In genomic region chr3:89319591-89320350, GRCm38 (mm10) we compare ENCODE assay signal across 9 mouse cellular contexts. TPM values are rescaled to one million over a fixed set of nuclear protein-coding genes. Genes with fewer than 3 reads are reported as not detected.
DNase-seq lines count a peak whose midpoint lies in the region; ATAC-seq and TF ChIP-seq lines count a peak whose summit lies in the region.
"Had no signal": no experiment of that assay in that cellular context is flagged by ENCODE, and none has a peak within 500 bp of the region (broad histone marks: within the 10 kb centered on the region; RNA-seq: fewer than 3 reads in every experiment).

No protein-coding gene starts in this region.

- H3K27ac ChIP-seq in heart, embryonic 11.5 days (ENCODE audit: low read depth, low read length), result no peak overlapping the region
- H3K27ac ChIP-seq in liver, embryonic 14.5 days, result no peak overlapping the region
- no peak overlapping the region for H3K27ac ChIP-seq in stomach, embryonic 14.5 days (ENCODE audit: low read length)
- no peak overlapping the region for H3K27ac ChIP-seq in cerebellum, adult 2 months (ENCODE audit: insufficient read depth, low read length)

- DNase-seq in heart, postnatal 36 days, result no peak
- peak; percentile 39 for DNase-seq in R1 (ENCODE audit: low read depth, low spot score)
- DNase-seq in liver, embryonic 14.5 days (ENCODE audit: low read depth in 3 of 3, low spot score in 3 of 3), result no peak
- no peak for DNase-seq in cerebellum, adult 2 months

- no peaks in the 10 kb centered on the region for H3K36me3 ChIP-seq in heart, embryonic 11.5 days (ENCODE audit: control insufficient read depth, insufficient read depth, low read length)
- H3K36me3 ChIP-seq in liver, embryonic 14.5 days (replicated peaks; ENCODE audit: control insufficient read depth, insufficient read depth, low read depth), result no peaks in the 10 kb centered on the region
- no peaks in the 10 kb centered on the region for H3K36me3 ChIP-seq in stomach, embryonic 14.5 days (ENCODE audit: control insufficient read depth, insufficient read depth, low read length)

- no peaks in the 10 kb centered on the region for H3K9me3 ChIP-seq in heart, embryonic 11.5 days (replicated peaks; ENCODE audit: control insufficient read depth, low read length)
- H3K9me3 ChIP-seq in liver, embryonic 14.5 days (ENCODE audit: control insufficient read depth, low read length), result no peaks in the 10 kb centered on the region
- no peaks in the 10 kb centered on the region for H3K9me3 ChIP-seq in stomach, embryonic 14.5 days (ENCODE audit: control insufficient read depth, low read depth, low read length)

- H3K4me1 ChIP-seq in heart, embryonic 11.5 days (ENCODE audit: control insufficient read depth, insufficient read depth, low read length), result peaks cover 53% of the 10 kb centered on the region
- H3K4me1 ChIP-seq in liver, embryonic 14.5 days (replicated peaks; ENCODE audit: control insufficient read depth in 2 of 2, insufficient read depth in 2 of 2, low read length in 1 of 2), result no peaks in the 10 kb centered on the region; a peak in 1 of 4 replicates
- H3K4me1 ChIP-seq in stomach, embryonic 14.5 days (ENCODE audit: control insufficient read depth, insufficient read depth, low read length), result peaks cover 56% of the 10 kb centered on the region
- peaks cover 13% of the 10 kb centered on the region for H3K4me1 ChIP-seq in cerebellum, adult 2 months (ENCODE audit: control insufficient read depth, insufficient read depth, low read length)

- WGBS in heart, embryonic 11.5 days (ENCODE audit: insufficient replicate concordance), result 4% methylated on average over 57 of the region's 58 CpGs
- 3% methylated on average over 58 of the region's 58 CpGs for WGBS in liver, embryonic 14.5 days (ENCODE audit: insufficient replicate concordance)
- WGBS in stomach, embryonic 14.5 days, result 1% methylated on average over 58 of the region's 58 CpGs
- 4% methylated on average over 58 of the region's 58 CpGs for WGBS in cerebellum, adult 2 months

- no peak for ATAC-seq in heart, embryonic 11.5 days (replicated peaks; ENCODE audit: insufficient number of reproducible peaks, low FRiP score, low TSS enrichment)
- 0 out of 2 replicates have a peak, but pooled peaks have one; percentile 13 for ATAC-seq in granulocyte monocyte progenitor cell, adult 5-6 weeks (replicated peaks; ENCODE audit: poor library complexity, severe bottlenecking)
- ATAC-seq in liver, embryonic 14.5 days (ENCODE audit: insufficient read depth), result no peak
- ATAC-seq in stomach, embryonic 14.5 days (ENCODE audit: insufficient number of reproducible peaks, insufficient read depth, low FRiP score, low read depth), result no peak
- no peak for ATAC-seq in megakaryocyte progenitor cell, adult 5-6 weeks (replicated peaks; ENCODE audit: poor library complexity)

- intact Hi-C loops in heart, postnatal 36 days (cut with DNase I), result no loop called here

- peak overlapping the region; percentile 92 for H3K4me2 ChIP-seq in heart, embryonic 11.5 days
- peak overlapping the region; percentile 32 for H3K4me2 ChIP-seq in liver, embryonic 14.5 days (ENCODE audit: low read depth)
- peak overlapping the region; percentile 89 for H3K4me2 ChIP-seq in stomach, embryonic 14.5 days (replicated peaks; ENCODE audit: low read depth, low read length)

- H3K4me3 ChIP-seq in heart, embryonic 11.5 days (ENCODE audit: low read depth, low read length), result peak overlapping the region; percentile 66
- H3K4me3 ChIP-seq in liver, embryonic 14.5 days (ENCODE audit: insufficient read depth in 1 of 2, low read depth in 2 of 2, low read length in 2 of 2), result peak overlapping the region in 1 of 2 experiments; percentile 22; a peak in 1 of 4 replicates
- peak overlapping the region; percentile 52 for H3K4me3 ChIP-seq in stomach, embryonic 14.5 days (ENCODE audit: low read depth, low read length)
- no peak overlapping the region for H3K4me3 ChIP-seq in cerebellum, adult 2 months (replicated peaks; ENCODE audit: insufficient read depth, low read depth, low read length)
- H3K4me3 ChIP-seq: erythroblast, embryonic 14.5 days had no signal

- H3K9ac ChIP-seq in heart, embryonic 11.5 days (ENCODE audit: low read depth, low read length), result peak overlapping the region; percentile 58; the same call in 1 of the 2 replicates
- H3K9ac ChIP-seq in liver, embryonic 14.5 days (replicated peaks), result no peak overlapping the region
- H3K9ac ChIP-seq in stomach, embryonic 14.5 days (replicated peaks; ENCODE audit: low read depth, low read length), result peak overlapping the region; percentile 38; the same call in 1 of the 2 replicates

- peaks cover 72% of the 10 kb centered on the region for H3K27me3 ChIP-seq in heart, embryonic 11.5 days (ENCODE audit: control insufficient read depth, insufficient read depth, low read length)
- H3K27me3 ChIP-seq in liver, embryonic 14.5 days (ENCODE audit: control insufficient read depth, insufficient read depth, low read length), result peaks cover 87% of the 10 kb centered on the region
- H3K27me3 ChIP-seq in stomach, embryonic 14.5 days (ENCODE audit: control insufficient read depth, insufficient read depth, low read length), result peaks cover 15% of the 10 kb centered on the region; the same call in 1 of the 2 replicates
- H3K27me3 ChIP-seq in cerebellum, adult 2 months (ENCODE audit: control insufficient read depth, insufficient read depth, low read length), result peaks cover 6% of the 10 kb centered on the region; the same call in 1 of the 2 replicates

- no peak for TF ChIP-seq EP300 in liver, embryonic 14.5 days (IDR thresholded peaks at IDR 0.05; ENCODE audit: low read depth)

- TF ChIP-seq POLR2A in cerebellum, adult 2 months (IDR thresholded peaks at IDR 0.05; ENCODE audit: borderline replicate concordance, insufficient read depth, low read length), result no peak

- TF ChIP-seq CTCF in liver, embryonic 14.5 days (IDR thresholded peaks at IDR 0.05; ENCODE audit: low read depth), result no peak
- no peak for TF ChIP-seq CTCF in cerebellum, adult 2 months (IDR thresholded peaks at IDR 0.05; ENCODE audit: borderline replicate concordance, insufficient read depth, low read depth, low read length)

RNA-seq across cellular contexts. Expression of gene Efna3, which starts 3.0 kb away (rescaled TPM):
- 1.9 TPM in 2 replicates for polyA plus RNA-seq in heart, embryonic 11.5 days (2014; fragmentation: Nextera tagmentation; extraction: Ambion mirVana)
- not detected for total RNA-seq in heart, postnatal 36 days (2021)
- total RNA-seq in granulocyte monocyte progenitor cell, adult 5-6 weeks (2014; fragmentation: Nextera tagmentation), result not detected in 2 replicates
- total RNA-seq in granulocyte monocyte progenitor cell, adult 5-6 weeks (2017), result not detected in 2 replicates
- polyA plus RNA-seq in liver, embryonic 14.5 days (2012; rRNA removed), result 0.06 and 0.13 TPM in 2 replicates
- 0.05 and 0.08 TPM in 2 replicates for polyA plus RNA-seq in liver, embryonic 14.5 days (2014; fragmentation: Nextera tagmentation; extraction: Ambion mirVana)
- polyA plus RNA-seq in stomach, embryonic 14.5 days (2014; fragmentation: Nextera tagmentation; extraction: Ambion mirVana), result 10.9 and 11.6 TPM in 2 replicates
- 31.9 and 37.0 TPM in 2 replicates for polyA plus RNA-seq in cerebellum, adult 2 months (2012; rRNA removed)
- not detected in 2 replicates for total RNA-seq in megakaryocyte progenitor cell, adult 5-6 weeks (2015)
- not detected in 2 replicates for total RNA-seq in megakaryocyte progenitor cell, adult 5-6 weeks (2017)
- polyA plus RNA-seq: erythroblast, embryonic 14.5 days had no signal

RNA-seq across cellular contexts. Expression of gene Efna4, which starts 18.1 kb away (rescaled TPM):
- polyA plus RNA-seq in heart, embryonic 11.5 days (2014; fragmentation: Nextera tagmentation; extraction: Ambion mirVana), result 9.3 and 10.2 TPM in 2 replicates
- under 1 TPM; 0.19 to 0.22 TPM for total RNA-seq in heart, postnatal 36 days (2021)
- total RNA-seq in granulocyte monocyte progenitor cell, adult 5-6 weeks (2014; fragmentation: Nextera tagmentation), result 0.66 and 2.1 TPM in 2 replicates
- total RNA-seq in granulocyte monocyte progenitor cell, adult 5-6 weeks (2017), result not detected in 2 replicates
- 0.81 and 0.92 TPM in 2 replicates for polyA plus RNA-seq in liver, embryonic 14.5 days (2012; rRNA removed)
- 0.62 and 0.78 TPM in 2 replicates for polyA plus RNA-seq in liver, embryonic 14.5 days (2014; fragmentation: Nextera tagmentation; extraction: Ambion mirVana)
- 24.0 and 25.3 TPM in 2 replicates for polyA plus RNA-seq in stomach, embryonic 14.5 days (2014; fragmentation: Nextera tagmentation; extraction: Ambion mirVana)
- polyA plus RNA-seq in cerebellum, adult 2 months (2012; rRNA removed), result 0.36 and 0.64 TPM in 2 replicates
- 0.17 and 0.64 TPM in 2 replicates for total RNA-seq in megakaryocyte progenitor cell, adult 5-6 weeks (2015)
- 0.27 TPM in 1 of 2 replicates, not detected in the other for total RNA-seq in megakaryocyte progenitor cell, adult 5-6 weeks (2017)
- polyA plus RNA-seq: erythroblast, embryonic 14.5 days had no signal

RNA-seq across cellular contexts. Expression of gene Adam15, which starts 30.0 kb away (rescaled TPM):
- 23.3 and 25.9 TPM in 2 replicates for polyA plus RNA-seq in heart, embryonic 11.5 days (2014; fragmentation: Nextera tagmentation; extraction: Ambion mirVana)
- total RNA-seq in heart, postnatal 36 days (2021), result 10 to 100 TPM; 56.5 to 62.6 TPM
- total RNA-seq in granulocyte monocyte progenitor cell, adult 5-6 weeks (2014; fragmentation: Nextera tagmentation), result 42.7 and 80.7 TPM in 2 replicates
- 34.8 and 44.8 TPM in 2 replicates for total RNA-seq in granulocyte monocyte progenitor cell, adult 5-6 weeks (2017)
- 6.2 TPM in 2 replicates for polyA plus RNA-seq in liver, embryonic 14.5 days (2012; rRNA removed)
- 4.0 and 4.9 TPM in 2 replicates for polyA plus RNA-seq in liver, embryonic 14.5 days (2014; fragmentation: Nextera tagmentation; extraction: Ambion mirVana)
- 27.9 and 28.5 TPM in 2 replicates for polyA plus RNA-seq in stomach, embryonic 14.5 days (2014; fragmentation: Nextera tagmentation; extraction: Ambion mirVana)
- polyA plus RNA-seq in cerebellum, adult 2 months (2012; rRNA removed), result 142 and 147 TPM in 2 replicates
- 35.8 and 53.0 TPM in 2 replicates for total RNA-seq in megakaryocyte progenitor cell, adult 5-6 weeks (2015)
- total RNA-seq in megakaryocyte progenitor cell, adult 5-6 weeks (2017), result 38.7 and 49.8 TPM in 2 replicates

RNA-seq across cellular contexts. Expression of gene Efna1, which starts 38.8 kb away (rescaled TPM):
- 29.9 and 33.0 TPM in 2 replicates for polyA plus RNA-seq in heart, embryonic 11.5 days (2014; fragmentation: Nextera tagmentation; extraction: Ambion mirVana)
- total RNA-seq in heart, postnatal 36 days (2021), result 10 to 100 TPM; 28.3 to 42.6 TPM
- total RNA-seq in granulocyte monocyte progenitor cell, adult 5-6 weeks (2014; fragmentation: Nextera tagmentation), result not detected in 2 replicates
- not detected in 2 replicates for total RNA-seq in granulocyte monocyte progenitor cell, adult 5-6 weeks (2017)
- polyA plus RNA-seq in liver, embryonic 14.5 days (2012; rRNA removed), result 3.6 and 3.7 TPM in 2 replicates
- polyA plus RNA-seq in liver, embryonic 14.5 days (2014; fragmentation: Nextera tagmentation; extraction: Ambion mirVana), result 2.9 TPM in 2 replicates
- 39.3 and 45.0 TPM in 2 replicates for polyA plus RNA-seq in stomach, embryonic 14.5 days (2014; fragmentation: Nextera tagmentation; extraction: Ambion mirVana)
- 14.2 and 14.7 TPM in 2 replicates for polyA plus RNA-seq in cerebellum, adult 2 months (2012; rRNA removed)
- 0.62 TPM in 1 of 2 replicates, not detected in the other for total RNA-seq in megakaryocyte progenitor cell, adult 5-6 weeks (2015)
- total RNA-seq in megakaryocyte progenitor cell, adult 5-6 weeks (2017), result 0.17 TPM in 1 of 2 replicates, not detected in the other

RNA-seq across cellular contexts. Expression of gene Dcst2, which starts 42.0 kb away (rescaled TPM):
- polyA plus RNA-seq in heart, embryonic 11.5 days (2014; fragmentation: Nextera tagmentation; extraction: Ambion mirVana), result 0.07 TPM in 1 of 2 replicates, not detected in the other
- not detected for total RNA-seq in heart, postnatal 36 days (2021)
- total RNA-seq in granulocyte monocyte progenitor cell, adult 5-6 weeks (2014; fragmentation: Nextera tagmentation), result not detected in 2 replicates
- total RNA-seq in granulocyte monocyte progenitor cell, adult 5-6 weeks (2017), result not detected in 2 replicates
- polyA plus RNA-seq in liver, embryonic 14.5 days (2012; rRNA removed), result 0.02 and 0.03 TPM in 2 replicates
- 0.04 TPM in 1 of 2 replicates, not detected in the other for polyA plus RNA-seq in liver, embryonic 14.5 days (2014; fragmentation: Nextera tagmentation; extraction: Ambion mirVana)
- 0.18 and 0.42 TPM in 2 replicates for polyA plus RNA-seq in stomach, embryonic 14.5 days (2014; fragmentation: Nextera tagmentation; extraction: Ambion mirVana)
- polyA plus RNA-seq in cerebellum, adult 2 months (2012; rRNA removed), result 0.32 and 0.36 TPM in 2 replicates
- total RNA-seq in megakaryocyte progenitor cell, adult 5-6 weeks (2015), result not detected in 2 replicates
- not detected in 2 replicates for total RNA-seq in megakaryocyte progenitor cell, adult 5-6 weeks (2017)
- polyA plus RNA-seq: erythroblast, embryonic 14.5 days had no signal

Comparison
In these comparisons a context has a peak if more than half of its experiments do, and no peak if none do; other contexts are left out.
1. H3K4me2 ChIP-seq: peak in every context shown above with its lines; median percentile 92 in heart, embryonic 11.5 days; 89 in stomach, embryonic 14.5 days; 32 in liver, embryonic 14.5 days.